Mouse (Mus musculus) hindbrain, embryonic 13.5 days (tissue): ENCODE results near the gene Tpd52l1. TPM values are rescaled to one million over a fixed set of nuclear protein-coding genes. Genes with fewer than 3 reads are reported as not detected.

Source experiments
- ATAC-seq: fragments of 200-750 bp; cut with Nextera tagmentation; 2 replicates; pipeline ENCODE4 v1.8.0; 2017; ENCODE audit warnings: moderate TSS enrichment; ENCODE audit not compliant: low FRiP score
- H3K27ac ChIP-seq: fragments of 300-500 bp; sonication (generic); 2 replicates; pipeline ENCODE4 v1.5.1; 2015; ENCODE audit warnings: inconsistent platforms, mild to moderate bottlenecking, moderate library complexity
- H3K27me3 ChIP-seq: fragments of 300-500 bp; sonication (generic); 2 replicates; pipeline ENCODE4 v1.6.1; 2015; ENCODE audit warnings: mild to moderate bottlenecking, inconsistent platforms
- H3K36me3 ChIP-seq: fragments of 300-500 bp; sonication (generic); 2 replicates; pipeline ENCODE4 v1.6.1; 2015; ENCODE audit warnings: mild to moderate bottlenecking, inconsistent platforms
- H3K4me1 ChIP-seq: fragments of 300-500 bp; sonication (generic); replicated peaks from 2 replicates; pipeline ENCODE4 v1.6.1; 2015; ENCODE audit warnings: inconsistent platforms
- H3K4me2 ChIP-seq: fragments of 300-500 bp; sonication (generic); 2 replicates; pipeline ENCODE4 v1.6.1; 2015; ENCODE audit warnings: inconsistent platforms, mild to moderate bottlenecking, moderate library complexity
- H3K4me3 ChIP-seq: fragments of 300-500 bp; sonication (generic); 2 replicates; pipeline ENCODE4 v1.5.1; 2015; ENCODE audit warnings: mild to moderate bottlenecking, inconsistent platforms
- H3K9ac ChIP-seq: fragments of 300-500 bp; sonication (generic); 2 replicates; pipeline ENCODE4 v1.6.1; 2015; ENCODE audit warnings: mild to moderate bottlenecking, inconsistent platforms
- H3K9me3 ChIP-seq: fragments of 300-500 bp; sonication (generic); 2 replicates; pipeline ENCODE4 v1.6.1; 2016; ENCODE audit warnings: inconsistent platforms
- WGBS: fragments of 180-500 bp; shearing (Covaris S2); methylation state at CpG from one replicate; pipeline ENCODE4 v1.1.7; 2015; 5-methylcytosine and 5-hydroxymethylcytosine counted together
- polyA plus RNA-seq: library from polyadenylated mRNA; unstranded; fragments of >200 nt; fragmentation: Nextera tagmentation; extraction: Ambion mirVana; gene quantifications from 2 replicates; pipeline ENCODE4 v1.2.1, GENCODE M21; 2015

The Tpd52l1 gene
- polyA plus RNA-seq, 1 experiment from 2014 or later, result 33.9 TPM

DNA sequence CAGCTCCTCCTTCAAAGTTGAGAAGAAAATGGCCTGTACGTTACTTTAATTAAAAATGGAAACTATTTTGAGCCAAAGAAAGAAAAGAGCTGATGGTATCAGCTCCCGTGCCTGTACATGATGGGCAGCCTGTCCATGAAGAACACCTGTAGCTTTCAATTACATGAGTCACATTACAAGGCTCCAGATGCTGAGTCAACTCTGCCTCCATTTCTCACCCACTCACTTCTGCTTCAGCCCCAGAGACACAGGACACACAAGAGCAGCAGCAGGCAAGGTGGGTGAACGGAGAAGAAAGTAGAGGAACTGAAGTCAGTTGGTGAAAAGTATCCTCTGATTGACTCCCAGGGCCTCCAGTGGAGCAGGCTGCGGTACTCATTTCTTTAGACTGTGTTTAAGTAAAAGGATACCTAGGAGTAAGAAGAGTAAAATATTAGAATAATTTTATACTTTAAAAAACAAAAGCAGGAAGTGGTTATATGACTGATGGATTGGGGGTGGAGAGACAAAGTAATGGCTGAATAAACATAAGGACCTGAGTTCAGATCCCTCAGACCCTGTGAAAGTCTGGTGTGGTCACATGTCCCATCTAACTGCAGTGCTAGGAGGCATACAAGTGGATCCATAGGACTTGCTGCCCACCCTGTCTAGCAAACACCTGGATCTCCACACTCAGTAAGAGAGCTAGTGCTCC is 156.9 kb downstream of the Tpd52l1 start:
- H3K36me3 ChIP-seq, result no peaks in the 10 kb centered on the region
- no peak overlapping the region for H3K27ac ChIP-seq
- no peak overlapping the region for H3K9ac ChIP-seq
- no peaks in the 10 kb centered on the region for H3K4me1 ChIP-seq
- no peak for ATAC-seq
- no peak overlapping the region for H3K4me2 ChIP-seq
- WGBS, result 92% methylated on average over 4 of the region's 4 CpGs
- H3K4me3 ChIP-seq, result no peak overlapping the region
- no peaks in the 10 kb centered on the region for H3K27me3 ChIP-seq
- no peaks in the 10 kb centered on the region for H3K9me3 ChIP-seq

DNA sequence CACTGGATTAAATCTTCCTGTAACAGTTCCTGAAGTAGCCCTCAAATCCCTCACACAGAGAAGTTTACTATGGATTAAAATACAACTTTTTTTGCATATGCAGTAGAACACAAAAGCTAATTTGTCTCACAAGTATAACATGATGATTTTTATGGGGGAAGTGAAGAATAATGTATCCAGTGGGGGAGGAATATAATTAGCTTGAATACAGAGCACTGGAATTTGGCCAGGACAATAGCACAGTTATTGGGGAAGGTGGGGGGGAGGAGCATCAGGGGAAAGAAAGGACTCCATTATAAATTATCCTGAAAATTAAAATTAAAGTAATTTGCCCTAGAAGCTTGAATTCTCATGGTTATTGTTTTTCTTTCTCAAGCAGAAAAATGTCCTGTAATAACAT is 158.0 kb downstream of the Tpd52l1 start:
- Histone ChIP-seq H3K4me1 (no peaks in the 10 kb centered on the region), H3K27me3 (no peaks in the 10 kb centered on the region), H3K4me2 (no peak overlapping the region), H3K9ac (no peak overlapping the region), H3K4me3 (no peak overlapping the region), H3K9me3 (no peaks in the 10 kb centered on the region), H3K36me3 (no peaks in the 10 kb centered on the region), H3K27ac (no peak overlapping the region)
- no peak for ATAC-seq

Other genes starting within 250 kb of the Tpd52l1 start
- 52.0 and 55.6 TPM in 2 replicates for gene Hddc2, start 132.6 kb downstream of the Tpd52l1 start, polyA plus RNA-seq
- gene Rnf217, start 163.2 kb upstream of the Tpd52l1 start, polyA plus RNA-seq, result 1.5 TPM in 2 replicates